Mouse (Mus musculus) retina, postnatal 1 day (tissue): ENCODE measurements around the gene Etv6.

Experiments
- DNase-seq: peaks from one replicate; pipeline ENCODE4 v3.0.0-alpha.2; 2012

The Etv6 gene

GRCm38 (mm10) chr6:134273884-134274283, 238.4 kb downstream of the Etv6 start:
- DNase-seq: no peak

- no peak for DNase-seq
Measured at GRCm38 (mm10) chr6:134276954-134277353, 241.5 kb downstream of the Etv6 start.

GRCm38 (mm10) chr6:134282095-134282494, 246.6 kb downstream of the Etv6 start:
- no peak for DNase-seq

GRCm38 (mm10) chr6:134291823-134292222, 256.3 kb downstream of the Etv6 start:
- no peak for DNase-seq

GRCm38 (mm10) chr6:134292404-134292803, 256.9 kb downstream of the Etv6 start:
- no peak for DNase-seq

- peak; percentile 19 for DNase-seq
Measured at GRCm38 (mm10) chr6:134293615-134294508, 258.4 kb downstream of the Etv6 start.

- DNase-seq: no peak
Measured at GRCm38 (mm10) chr6:134297884-134298619, 262.6 kb downstream of the Etv6 start.

- no peak for DNase-seq
Measured at GRCm38 (mm10) chr6:134301951-134302350, 266.5 kb downstream of the Etv6 start.

GRCm38 (mm10) chr6:134311346-134311745, 275.8 kb downstream of the Etv6 start:
- no peak for DNase-seq

GRCm38 (mm10) chr6:134312571-134312970, 277.1 kb downstream of the Etv6 start:
- no peak for DNase-seq

- DNase-seq: no peak
Measured at GRCm38 (mm10) chr6:134317371-134317770, 281.9 kb downstream of the Etv6 start.
